Mouse (Mus musculus) megakaryocyte, embryonic 14.5 days (primary cell): ENCODE measurements around the gene Hmga1b.

Experiments
- FLI1 ChIP-seq: IDR thresholded peaks from 2 replicates; pipeline ENCODE4 v1.6.1; 2012; ENCODE audit warnings: low read length, inconsistent platforms, mixed read lengths
- GATA1 ChIP-seq: IDR thresholded peaks from 3 replicates; pipeline ENCODE4 v1.6.1; 2012; ENCODE audit warnings: mixed read lengths, low read length, inconsistent platforms, borderline replicate concordance

GRCm38 (mm10) chr11:120721124-120722066 lies 41.2 kb upstream of the Hmga1b start, which contains the start of gene Rac3:
- TF ChIP-seq GATA1: no peak
- TF ChIP-seq FLI1: no peak
